Mouse (Mus musculus): ENCODE measurements at regions not wholly inside any gene's neighbourhood (a gene's known extent, or its start where the extent isn't known, plus 50 kb on each side); places are given as distances from the start of the nearest gene placed in this dataset.
"Not testable (repeated sequence)": the region's sequence is repeated elsewhere in the genome, so short reads cannot be mapped to it uniquely, and the experiment has no call there.

- 84% methylated on average over 1 of the region's 1 CpGs for WGBS
- Histone ChIP-seq H3K4me1 (replicated peaks; ENCODE audit: control insufficient read depth, insufficient read depth, low read length) (no peaks in the 10 kb centered on the region), H3K4me2 (replicated peaks; ENCODE audit: low read depth, low read length) (no peak overlapping the region), H3K9me3 (ENCODE audit: control insufficient read depth, low read length) (no peaks in the 10 kb centered on the region), H3K36me3 (ENCODE audit: control insufficient read depth, insufficient read depth, low read length) (no peaks in the 10 kb centered on the region), H3K9ac (ENCODE audit: low read depth, low read length) (no peak overlapping the region), H3K27ac (ENCODE audit: low read depth, low read length) (no peak overlapping the region), H3K4me3 (ENCODE audit: low read depth, low read length) (no peak overlapping the region), H3K27me3 (ENCODE audit: control insufficient read depth, insufficient read depth, low read length) (no peaks in the 10 kb centered on the region)
- ATAC-seq (ENCODE audit: low FRiP score) (no peak), DNase-seq (ENCODE audit: low spot score) (no peak)
Measured at GRCm38 (mm10) chr9:113119721-113120120, 588.3 kb downstream of the Pdcd6ip start.

- no peak for DNase-seq (ENCODE audit: low spot score)
- H3K9me3 ChIP-seq (ENCODE audit: control insufficient read depth, low read length) = no peaks in the 10 kb centered on the region
- H3K4me3 ChIP-seq (ENCODE audit: low read depth, low read length) = no peak overlapping the region
- H3K27ac ChIP-seq (ENCODE audit: low read depth, low read length) = no peak overlapping the region
- WGBS = 66% methylated on average over 5 of the region's 5 CpGs
- H3K27me3 ChIP-seq (ENCODE audit: control insufficient read depth, insufficient read depth, low read length) = no peaks in the 10 kb centered on the region
- no peaks in the 10 kb centered on the region for H3K36me3 ChIP-seq (ENCODE audit: control insufficient read depth, insufficient read depth, low read length)
- no peak overlapping the region for H3K4me2 ChIP-seq (replicated peaks; ENCODE audit: low read depth, low read length)
- H3K9ac ChIP-seq (ENCODE audit: low read depth, low read length) = no peak overlapping the region
- ATAC-seq (ENCODE audit: low FRiP score) = no peak
- H3K4me1 ChIP-seq (replicated peaks; ENCODE audit: control insufficient read depth, insufficient read depth, low read length) = no peaks in the 10 kb centered on the region
Measured at GRCm38 (mm10) chr9:113115576-113115975, 592.5 kb downstream of the Pdcd6ip start.

- Histone ChIP-seq H3K27me3 (ENCODE audit: control insufficient read depth, insufficient read depth, low read length) (no peaks in the 10 kb centered on the region), H3K4me3 (ENCODE audit: low read depth, low read length) (no peak overlapping the region), H3K4me1 (replicated peaks; ENCODE audit: control insufficient read depth, insufficient read depth, low read length) (no peaks in the 10 kb centered on the region), H3K9me3 (ENCODE audit: control insufficient read depth, low read length) (no peaks in the 10 kb centered on the region), H3K4me2 (replicated peaks; ENCODE audit: low read depth, low read length) (no peak overlapping the region), H3K27ac (ENCODE audit: low read depth, low read length) (no peak overlapping the region), H3K36me3 (ENCODE audit: control insufficient read depth, insufficient read depth, low read length) (no peaks in the 10 kb centered on the region), H3K9ac (ENCODE audit: low read depth, low read length) (no peak overlapping the region)
- DNase-seq (ENCODE audit: low spot score) (no peak), ATAC-seq (ENCODE audit: low FRiP score) (no peak; the same call in 1 of the 2 replicates)
Measured at GRCm38 (mm10) chr9:113112753-113113152, 595.3 kb downstream of the Pdcd6ip start.

GRCm38 (mm10) chr9:113101733-113102132, 606.3 kb downstream of the Pdcd6ip start:
- Histone ChIP-seq H3K4me3 (ENCODE audit: low read depth, low read length) (no peak overlapping the region), H3K36me3 (ENCODE audit: control insufficient read depth, insufficient read depth, low read length) (no peaks in the 10 kb centered on the region), H3K9me3 (ENCODE audit: control insufficient read depth, low read length) (no peaks in the 10 kb centered on the region), H3K27ac (ENCODE audit: low read depth, low read length) (no peak overlapping the region), H3K4me2 (replicated peaks; ENCODE audit: low read depth, low read length) (no peak overlapping the region), H3K9ac (ENCODE audit: low read depth, low read length) (no peak overlapping the region), H3K4me1 (replicated peaks; ENCODE audit: control insufficient read depth, insufficient read depth, low read length) (no peaks in the 10 kb centered on the region), H3K27me3 (ENCODE audit: control insufficient read depth, insufficient read depth, low read length) (no peaks in the 10 kb centered on the region)
- DNase-seq (ENCODE audit: low spot score) (no peak), ATAC-seq (ENCODE audit: low FRiP score) (no peak)
- 83% methylated on average over 1 of the region's 1 CpGs for WGBS

GRCm38 (mm10) chr9:113100641-113101040, 607.4 kb downstream of the Pdcd6ip start:
- Histone ChIP-seq H3K36me3 (ENCODE audit: control insufficient read depth, insufficient read depth, low read length) (no peaks in the 10 kb centered on the region), H3K4me2 (replicated peaks; ENCODE audit: low read depth, low read length) (no peak overlapping the region), H3K9ac (ENCODE audit: low read depth, low read length) (no peak overlapping the region), H3K27ac (ENCODE audit: low read depth, low read length) (no peak overlapping the region), H3K9me3 (ENCODE audit: control insufficient read depth, low read length) (no peaks in the 10 kb centered on the region), H3K4me1 (replicated peaks; ENCODE audit: control insufficient read depth, insufficient read depth, low read length) (no peaks in the 10 kb centered on the region), H3K27me3 (ENCODE audit: control insufficient read depth, insufficient read depth, low read length) (no peaks in the 10 kb centered on the region), H3K4me3 (ENCODE audit: low read depth, low read length) (no peak overlapping the region)
- DNase-seq (ENCODE audit: low spot score) = no peak
- WGBS = 71% methylated on average over 4 of the region's 4 CpGs
- no peak for ATAC-seq (ENCODE audit: low FRiP score)

- not testable (repeated sequence) for H3K4me2 ChIP-seq (replicated peaks; ENCODE audit: low read depth, low read length); H3K4me3 ChIP-seq (ENCODE audit: low read depth, low read length); ATAC-seq (ENCODE audit: low FRiP score); DNase-seq (ENCODE audit: low spot score); H3K4me1 ChIP-seq (replicated peaks; ENCODE audit: control insufficient read depth, insufficient read depth, low read length); H3K27ac ChIP-seq (ENCODE audit: low read depth, low read length); H3K9me3 ChIP-seq (ENCODE audit: control insufficient read depth, low read length); H3K9ac ChIP-seq (ENCODE audit: low read depth, low read length); H3K27me3 ChIP-seq (ENCODE audit: control insufficient read depth, insufficient read depth, low read length); H3K36me3 ChIP-seq (ENCODE audit: control insufficient read depth, insufficient read depth, low read length)
- 89% methylated on average over 1 of the region's 1 CpGs for WGBS
Measured at GRCm38 (mm10) chr9:113095421-113095820, 612.6 kb downstream of the Pdcd6ip start.

GRCm38 (mm10) chr9:113093863-113094390, 614.1 kb downstream of the Pdcd6ip start:
- H3K27me3 ChIP-seq (ENCODE audit: control insufficient read depth, insufficient read depth, low read length) = no peaks in the 10 kb centered on the region
- no peak overlapping the region for H3K27ac ChIP-seq (ENCODE audit: low read depth, low read length)
- no peak overlapping the region for H3K4me3 ChIP-seq (ENCODE audit: low read depth, low read length)
- ATAC-seq (ENCODE audit: low FRiP score) (no peak), DNase-seq (ENCODE audit: low spot score) (no peak)
- H3K9me3 ChIP-seq (ENCODE audit: control insufficient read depth, low read length) = no peaks in the 10 kb centered on the region
- H3K9ac ChIP-seq (ENCODE audit: low read depth, low read length) = no peak overlapping the region
- H3K4me1 ChIP-seq (replicated peaks; ENCODE audit: control insufficient read depth, insufficient read depth, low read length) = no peaks in the 10 kb centered on the region
- 83% methylated on average over 13 of the region's 13 CpGs for WGBS
- no peak overlapping the region for H3K4me2 ChIP-seq (replicated peaks; ENCODE audit: low read depth, low read length)
- H3K36me3 ChIP-seq (ENCODE audit: control insufficient read depth, insufficient read depth, low read length) = no peaks in the 10 kb centered on the region

- Histone ChIP-seq H3K9me3 (ENCODE audit: control insufficient read depth, low read length) (no peaks in the 10 kb centered on the region), H3K4me1 (replicated peaks; ENCODE audit: control insufficient read depth, insufficient read depth, low read length) (no peaks in the 10 kb centered on the region), H3K27ac (ENCODE audit: low read depth, low read length) (no peak overlapping the region), H3K4me3 (ENCODE audit: low read depth, low read length) (no peak overlapping the region), H3K27me3 (ENCODE audit: control insufficient read depth, insufficient read depth, low read length) (no peaks in the 10 kb centered on the region), H3K4me2 (replicated peaks; ENCODE audit: low read depth, low read length) (no peak overlapping the region), H3K36me3 (ENCODE audit: control insufficient read depth, insufficient read depth, low read length) (no peaks in the 10 kb centered on the region), H3K9ac (ENCODE audit: low read depth, low read length) (no peak overlapping the region)
- DNase-seq (ENCODE audit: low spot score) (no peak), ATAC-seq (ENCODE audit: low FRiP score) (no peak)
- 77% methylated on average over 5 of the region's 5 CpGs for WGBS
Measured at GRCm38 (mm10) chr9:113091881-113092280, 616.2 kb downstream of the Pdcd6ip start.

GRCm38 (mm10) chr9:113087786-113088185, 620.3 kb downstream of the Pdcd6ip start:
- H3K9me3 ChIP-seq (ENCODE audit: control insufficient read depth, low read length) = no peaks in the 10 kb centered on the region
- no peaks in the 10 kb centered on the region for H3K27me3 ChIP-seq (ENCODE audit: control insufficient read depth, insufficient read depth, low read length)
- H3K9ac ChIP-seq (ENCODE audit: low read depth, low read length) = no peak overlapping the region
- WGBS = 90% methylated on average over 10 of the region's 10 CpGs
- no peak overlapping the region for H3K27ac ChIP-seq (ENCODE audit: low read depth, low read length)
- no peaks in the 10 kb centered on the region for H3K4me1 ChIP-seq (replicated peaks; ENCODE audit: control insufficient read depth, insufficient read depth, low read length)
- H3K4me3 ChIP-seq (ENCODE audit: low read depth, low read length) = no peak overlapping the region
- H3K4me2 ChIP-seq (replicated peaks; ENCODE audit: low read depth, low read length) = no peak overlapping the region
- ATAC-seq (ENCODE audit: low FRiP score) (no peak), DNase-seq (ENCODE audit: low spot score) (no peak)
- no peaks in the 10 kb centered on the region for H3K36me3 ChIP-seq (ENCODE audit: control insufficient read depth, insufficient read depth, low read length)

Data from hindbrain, embryonic 11.5 days (tissue).